Mouse (Mus musculus) olfactory bulb, adult 2 months (tissue): Measurements from ENCODE around the gene Apba3. TPM values are rescaled to one million over a fixed set of nuclear protein-coding genes. Genes with fewer than 3 reads are reported as not detected.

Experiments used
- H3K27ac ChIP-seq: fragments of 200-500 bp; 2 replicates; pipeline ENCODE4 v1.5.1; 2012; ENCODE audit warnings: low read depth, low read length; ENCODE audit not compliant: insufficient read depth
- H3K4me1 ChIP-seq: fragments of 200-500 bp; 2 replicates; pipeline ENCODE4 v1.6.1; 2012; ENCODE audit warnings: low read length; ENCODE audit not compliant: control insufficient read depth, insufficient read depth
- H3K4me3 ChIP-seq: fragments of 200-500 bp; 2 replicates; pipeline ENCODE4 v1.5.1; 2012; ENCODE audit warnings: mild to moderate bottlenecking, low read depth, low read length, moderate library complexity; ENCODE audit not compliant: insufficient read depth
- CTCF ChIP-seq: fragments of 200-500 bp; IDR thresholded peaks from 2 replicates; pipeline ENCODE4 v1.5.1; 2012; ENCODE audit warnings: low read depth, mild to moderate bottlenecking, low read length, moderate library complexity; ENCODE audit not compliant: insufficient read depth
- POLR2A ChIP-seq: fragments of 200-500 bp; IDR thresholded peaks from 2 replicates; pipeline ENCODE4 v1.6.1; 2012; ENCODE audit warnings: mild to moderate bottlenecking, low read depth, low read length, moderate library complexity; ENCODE audit not compliant: insufficient read depth
- WGBS: fragments of 180-500 bp; shearing (Covaris S2); methylation state at CpG from one replicate; pipeline ENCODE4 v1.1.7; 2018; 5-methylcytosine and 5-hydroxymethylcytosine counted together
- polyA plus RNA-seq: library from polyadenylated mRNA; stranded (reverse); fragments of >200 nt; gene quantifications from 2 replicates; pipeline ENCODE4 v1.2.4, GENCODE M21; 2012; ENCODE audit warnings: low replicate concordance; ENCODE audit not compliant: missing spikeins, insufficient read depth, insufficient read length

Gene Apba3
- polyA plus RNA-seq, 1 experiment, result not detected

GRCm38 (mm10) chr10:81292554-81293333, 26.0 kb downstream of the Apba3 start, which contains the start of gene Pip5k1c:
Pip5k1c (plus strand) TSS chr10:81292963.
- under 1% methylated on average over 80 of the region's 80 CpGs for WGBS
- peak within 1 kb of the TSS; percentile 60 for H3K4me3 ChIP-seq
- H3K27ac ChIP-seq, result peak within 1 kb of the TSS; percentile 89
- H3K4me1 ChIP-seq, result peaks cover 54% of the 10 kb centered on the region
- TF ChIP-seq POLR2A (peak; percentile 99), CTCF (peak; percentile 72; the same call in 1 of the 2 replicates)

GRCm38 (mm10) chr10:81293334-81294030, 26.7 kb downstream of the Apba3 start:
- Histone ChIP-seq H3K4me3 (peak overlapping the region; percentile 60), H3K4me1 (peaks cover 55% of the 10 kb centered on the region), H3K27ac (peak overlapping the region; percentile 89)
- under 1% methylated on average over 25 of the region's 25 CpGs for WGBS
- TF ChIP-seq POLR2A (no peak), CTCF (no peak)

GRCm38 (mm10) chr10:81294442-81294841, 27.7 kb downstream of the Apba3 start:
- no peak for TF ChIP-seq POLR2A
- TF ChIP-seq CTCF, result no peak
- 0 out of 2 replicates have a peak overlapping the region, but pooled peaks have one; percentile 4 for H3K27ac ChIP-seq
- peaks cover 62% of the 10 kb centered on the region for H3K4me1 ChIP-seq
- peak overlapping the region; percentile 60 for H3K4me3 ChIP-seq
- 36% methylated on average over 8 of the region's 8 CpGs for WGBS

- H3K27ac ChIP-seq, result no peak overlapping the region
- TF ChIP-seq CTCF (no peak), POLR2A (no peak)
- peaks cover 68% of the 10 kb centered on the region for H3K4me1 ChIP-seq
- 59% methylated on average over 6 of the region's 6 CpGs for WGBS
- peak overlapping the region; percentile 60 for H3K4me3 ChIP-seq
These were observed 28.4 kb downstream of the Apba3 start for GRCm38 (mm10) chr10:81295185-81295584.

- Histone ChIP-seq H3K4me1 (peaks cover 80% of the 10 kb centered on the region), H3K27ac (peak overlapping the region; percentile 42), H3K4me3 (no peak overlapping the region)
- TF ChIP-seq POLR2A, result no peak
- no peak for TF ChIP-seq CTCF
- 64% methylated on average over 6 of the region's 6 CpGs for WGBS
These were observed 30.5 kb downstream of the Apba3 start for GRCm38 (mm10) chr10:81297246-81297645.

- Histone ChIP-seq H3K27ac (peak overlapping the region; percentile 42), H3K4me3 (0 out of 2 replicates have a peak overlapping the region, but pooled peaks have one; percentile 1), H3K4me1 (peaks cover 86% of the 10 kb centered on the region)
- 58% methylated on average over 10 of the region's 10 CpGs for WGBS
- TF ChIP-seq CTCF (no peak), POLR2A (no peak)
These were observed 31.1 kb downstream of the Apba3 start for GRCm38 (mm10) chr10:81297845-81298244.

GRCm38 (mm10) chr10:81298369-81299100, 31.8 kb downstream of the Apba3 start:
- WGBS, result 68% methylated on average over 17 of the region's 17 CpGs
- Histone ChIP-seq H3K4me1 (peaks cover 93% of the 10 kb centered on the region), H3K27ac (peak overlapping the region; percentile 42), H3K4me3 (no peak overlapping the region)
- no peak for TF ChIP-seq CTCF
- no peak for TF ChIP-seq POLR2A

GRCm38 (mm10) chr10:81299585-81300351, 33.0 kb downstream of the Apba3 start:
- Histone ChIP-seq H3K4me1 (peaks cover 93% of the 10 kb centered on the region), H3K4me3 (no peak overlapping the region), H3K27ac (peak overlapping the region; percentile 42)
- no peak for TF ChIP-seq CTCF
- WGBS, result 76% methylated on average over 14 of the region's 14 CpGs
